Mouse (Mus musculus) neural tube, embryonic 13.5 days (tissue): ENCODE measurements around the gene Ankrd63. TPM values are rescaled to one million over a fixed set of nuclear protein-coding genes. Genes with fewer than 3 reads are reported as not detected.

Experiments used
- ATAC-seq: fragments of 200-750 bp; cut with Nextera tagmentation; 2 replicates; pipeline ENCODE4 v1.8.0; 2017; ENCODE audit warnings: low read depth, mild to moderate bottlenecking, moderate TSS enrichment, moderate library complexity
- H3K27ac ChIP-seq: fragments of 300-500 bp; sonication (generic); replicated peaks from 2 replicates; pipeline ENCODE4 v1.5.1; 2015; ENCODE audit warnings: moderate library complexity, mild to moderate bottlenecking, inconsistent platforms
- H3K27me3 ChIP-seq: fragments of 300-500 bp; sonication (generic); 2 replicates; pipeline ENCODE4 v1.6.1; 2015; ENCODE audit warnings: mild to moderate bottlenecking, inconsistent platforms
- H3K36me3 ChIP-seq: fragments of 300-500 bp; sonication (generic); 2 replicates; pipeline ENCODE4 v1.6.1; 2015; ENCODE audit warnings: mild to moderate bottlenecking, inconsistent platforms
- H3K4me1 ChIP-seq: fragments of 300-500 bp; sonication (generic); replicated peaks from 2 replicates; pipeline ENCODE4 v1.6.1; 2015; ENCODE audit warnings: inconsistent platforms
- H3K4me2 ChIP-seq: fragments of 300-500 bp; sonication (generic); 2 replicates; pipeline ENCODE4 v1.6.1; 2015; ENCODE audit warnings: inconsistent platforms, mild to moderate bottlenecking, moderate library complexity
- H3K4me3 ChIP-seq: fragments of 300-500 bp; sonication (generic); 2 replicates; pipeline ENCODE4 v1.5.1; 2015; ENCODE audit warnings: mild to moderate bottlenecking, inconsistent platforms
- H3K9ac ChIP-seq: fragments of 300-500 bp; sonication (generic); 2 replicates; pipeline ENCODE4 v1.6.1; 2015; ENCODE audit warnings: moderate library complexity, mild to moderate bottlenecking, inconsistent platforms
- H3K9me3 ChIP-seq: fragments of 300-500 bp; sonication (generic); 2 replicates; pipeline ENCODE4 v1.6.1; 2016; ENCODE audit warnings: inconsistent platforms
- WGBS: fragments of 180-500 bp; shearing (Covaris S2); methylation state at CpG from one replicate; pipeline ENCODE4 v1.1.7; 2015; 5-methylcytosine and 5-hydroxymethylcytosine counted together
- polyA plus RNA-seq: library from polyadenylated mRNA; unstranded; fragments of >200 nt; fragmentation: Nextera tagmentation; extraction: Ambion mirVana; gene quantifications from 2 replicates; pipeline ENCODE4 v1.2.1, GENCODE M21; 2015

Ankrd63 gene
- not detected in 2 replicates for polyA plus RNA-seq

- under 1% methylated on average over 50 of the region's 50 CpGs for WGBS
- Histone ChIP-seq H3K4me2 (peak within 1 kb of the TSS; percentile 66), H3K4me3 (peak within 1 kb of the TSS; percentile 38), H3K27me3 (peaks cover 100% of the 10 kb centered on the region), H3K4me1 (peaks cover 45% of the 10 kb centered on the region), H3K9me3 (no peaks in the 10 kb centered on the region), H3K9ac (peak within 1 kb of the TSS; percentile 58), H3K27ac (no peak within 1 kb of the TSS), H3K36me3 (no peaks in the 10 kb centered on the region)
- ATAC-seq: no peak
Measured at GRCm38 (mm10) chr2:118703913-118704730, at the start of gene Ankrd63. Ankrd63 (minus strand) TSS chr2:118703963.

GRCm38 (mm10) chr2:118752792-118753108, 49.0 kb upstream of the Ankrd63 start:
- no peak for ATAC-seq
- H3K36me3 ChIP-seq: no peaks in the 10 kb centered on the region
- H3K9ac ChIP-seq: no peak overlapping the region
- no peak overlapping the region for H3K4me2 ChIP-seq
- H3K4me3 ChIP-seq: no peak overlapping the region
- H3K9me3 ChIP-seq: no peaks in the 10 kb centered on the region
- WGBS: 78% methylated on average over 4 of the region's 4 CpGs
- H3K27ac ChIP-seq: no peak overlapping the region
- H3K4me1 ChIP-seq: peaks cover 30% of the 10 kb centered on the region
- peaks cover 9% of the 10 kb centered on the region; the same call in 1 of the 2 replicates for H3K27me3 ChIP-seq

GRCm38 (mm10) chr2:118751896-118752791, 48.4 kb upstream of the Ankrd63 start:
- Histone ChIP-seq H3K27ac (no peak overlapping the region), H3K9me3 (no peaks in the 10 kb centered on the region), H3K4me2 (no peak overlapping the region), H3K4me1 (peaks cover 36% of the 10 kb centered on the region), H3K36me3 (no peaks in the 10 kb centered on the region), H3K9ac (no peak overlapping the region), H3K27me3 (peaks cover 7% of the 10 kb centered on the region; the same call in 1 of the 2 replicates), H3K4me3 (no peak overlapping the region)
- 71% methylated on average over 16 of the region's 16 CpGs for WGBS
- ATAC-seq: no peak

- no peak for ATAC-seq
- Histone ChIP-seq H3K4me1 (peaks cover 46% of the 10 kb centered on the region), H3K27me3 (peaks cover 5% of the 10 kb centered on the region; the same call in 1 of the 2 replicates), H3K4me2 (peak overlapping the region; percentile 36; the same call in 1 of the 2 replicates), H3K9me3 (no peaks in the 10 kb centered on the region), H3K4me3 (no peak overlapping the region), H3K27ac (no peak overlapping the region), H3K9ac (0 out of 2 replicates have a peak overlapping the region, but pooled peaks have one; percentile 49), H3K36me3 (no peaks in the 10 kb centered on the region)
- whole genome bisulfite sequencing: 68% methylated on average over 8 of the region's 8 CpGs
Measured at GRCm38 (mm10) chr2:118750476-118750875, 46.7 kb upstream of the Ankrd63 start.

- Histone ChIP-seq H3K27ac (0 out of 2 replicates have a peak overlapping the region, but pooled peaks have one; percentile 24), H3K9me3 (no peaks in the 10 kb centered on the region), H3K4me3 (peak overlapping the region; percentile 5; the same call in 1 of the 2 replicates), H3K9ac (peak overlapping the region; percentile 49), H3K27me3 (peaks cover 10% of the 10 kb centered on the region), H3K36me3 (no peaks in the 10 kb centered on the region), H3K4me1 (peaks cover 56% of the 10 kb centered on the region), H3K4me2 (peak overlapping the region; percentile 36)
- WGBS: 15% methylated on average over 10 of the region's 10 CpGs
- ATAC-seq: no peak
Measured at GRCm38 (mm10) chr2:118749341-118749884, 45.6 kb upstream of the Ankrd63 start.

GRCm38 (mm10) chr2:118747301-118747960, 43.7 kb upstream of the Ankrd63 start:
- WGBS: 36% methylated on average over 10 of the region's 10 CpGs
- peaks cover 57% of the 10 kb centered on the region for H3K4me1 ChIP-seq
- ATAC-seq: no peak

GRCm38 (mm10) chr2:118745915-118746901, 42.4 kb upstream of the Ankrd63 start:
- ATAC-seq: peak; percentile 51
- peaks cover 57% of the 10 kb centered on the region for H3K4me1 ChIP-seq
- H3K9ac ChIP-seq: peak overlapping the region; percentile 97
- H3K9me3 ChIP-seq: no peaks in the 10 kb centered on the region
- H3K27me3 ChIP-seq: peaks cover 29% of the 10 kb centered on the region
- peak overlapping the region; percentile 93 for H3K4me3 ChIP-seq
- under 1% methylated on average over 98 of the region's 113 CpGs for WGBS
- H3K36me3 ChIP-seq: no peaks in the 10 kb centered on the region
- H3K27ac ChIP-seq: peak overlapping the region; percentile 81
- peak overlapping the region; percentile 93 for H3K4me2 ChIP-seq

More at GRCm38 (mm10) chr2:118747301-118747960, 43.7 kb upstream of the Ankrd63 start:
- Histone ChIP-seq H3K4me3 (peak overlapping the region; percentile 93), H3K9ac (peak overlapping the region; percentile 97), H3K9me3 (no peaks in the 10 kb centered on the region), H3K4me2 (peak overlapping the region; percentile 93), H3K27ac (no peak overlapping the region), H3K36me3 (no peaks in the 10 kb centered on the region), H3K27me3 (peaks cover 22% of the 10 kb centered on the region)

GRCm38 (mm10) chr2:118745232-118745884, 41.6 kb upstream of the Ankrd63 start, which contains the start of gene Inafm2:
Inafm2 (plus strand) TSS chr2:118745758.
- Histone ChIP-seq H3K27ac (peak within 1 kb of the TSS; percentile 81), H3K4me1 (peaks cover 53% of the 10 kb centered on the region), H3K4me2 (peak within 1 kb of the TSS; percentile 93), H3K9me3 (no peaks in the 10 kb centered on the region), H3K9ac (peak within 1 kb of the TSS; percentile 97), H3K36me3 (no peaks in the 10 kb centered on the region), H3K4me3 (peak within 1 kb of the TSS; percentile 93), H3K27me3 (peaks cover 29% of the 10 kb centered on the region)
- 0% methylated on average over 41 of the region's 57 CpGs for WGBS
- peak; percentile 94 for ATAC-seq

- Histone ChIP-seq H3K36me3 (no peaks in the 10 kb centered on the region), H3K4me1 (peaks cover 46% of the 10 kb centered on the region), H3K4me2 (peak overlapping the region; percentile 93), H3K9me3 (no peaks in the 10 kb centered on the region), H3K27ac (no peak overlapping the region), H3K9ac (peak overlapping the region; percentile 97; the same call in 1 of the 2 replicates), H3K27me3 (peaks cover 29% of the 10 kb centered on the region), H3K4me3 (peak overlapping the region; percentile 93)
- 4% methylated on average over 7 of the region's 7 CpGs for WGBS
- no peak for ATAC-seq
Measured at GRCm38 (mm10) chr2:118744621-118745020, 40.9 kb upstream of the Ankrd63 start.
